Mouse (Mus musculus): ENCODE data around the gene Tent4b.

Tent4b gene

DNA sequence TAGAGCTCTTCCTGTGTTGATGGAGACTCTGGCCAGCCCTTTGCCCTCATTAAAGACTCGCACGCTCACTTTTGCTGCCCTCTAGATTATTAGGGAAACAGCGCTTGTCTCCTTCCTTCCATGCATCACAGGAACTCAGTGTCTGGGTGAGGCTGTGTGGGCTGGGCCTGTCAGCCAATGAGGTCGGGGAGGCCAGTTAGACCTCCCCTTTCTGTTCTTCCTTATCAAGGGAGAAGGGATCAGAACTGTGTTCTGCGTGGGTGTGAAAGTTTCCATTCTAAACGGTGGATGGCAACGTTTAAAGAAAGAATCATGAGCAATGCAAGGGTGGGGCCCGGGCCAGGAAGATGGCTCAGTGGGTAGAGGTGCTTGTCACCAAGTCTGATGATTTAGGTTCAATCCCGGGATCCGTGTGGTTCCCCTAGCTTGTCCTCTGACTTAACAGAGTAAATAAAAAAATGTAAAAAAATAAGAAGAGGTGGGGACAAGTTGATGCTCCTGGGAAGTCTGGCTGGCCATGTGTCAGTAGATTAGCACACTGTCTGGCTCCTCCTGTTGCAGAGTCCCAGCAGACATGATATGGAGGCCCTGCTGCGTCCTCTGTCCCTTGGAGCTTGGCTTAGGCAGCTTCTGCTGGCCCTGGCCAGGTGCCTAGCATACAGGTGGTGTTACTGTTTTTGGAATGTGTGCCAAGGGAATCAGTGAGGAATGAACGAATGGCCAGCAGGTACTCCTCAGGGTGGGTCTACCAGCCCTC, 99.1 kb downstream of the Tent4b start:
- H3K36me3 ChIP-seq (ENCODE audit: control insufficient read depth, insufficient read depth, low read length, poor library complexity, severe bottlenecking), result peaks cover 10% of the 10 kb centered on the region
- DNase-seq (ENCODE audit: low read depth, low spot score), result peak; percentile 42
- H3K27me3 ChIP-seq (ENCODE audit: control insufficient read depth, insufficient read depth, low read length, poor library complexity, severe bottlenecking), result no peaks in the 10 kb centered on the region

DNA sequence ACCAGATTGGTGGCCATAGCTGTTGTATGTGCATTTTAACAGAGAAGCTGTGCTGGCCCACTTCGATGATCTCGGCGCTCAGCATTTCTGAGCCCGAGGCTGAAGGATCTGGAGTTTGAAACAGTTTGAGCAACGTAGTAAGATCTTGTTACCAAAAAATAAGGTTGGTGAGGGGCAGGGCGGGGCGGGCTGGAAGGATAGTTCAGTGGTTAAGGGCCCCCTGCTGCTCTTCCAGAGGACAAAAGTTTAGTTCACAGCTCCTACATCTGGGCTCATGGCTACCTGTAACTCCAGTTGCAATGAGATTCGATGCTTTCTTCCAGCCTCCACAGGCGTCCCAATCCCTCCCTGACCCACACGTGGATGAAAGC, 99.7 kb downstream of the Tent4b start:
- no peaks in the 10 kb centered on the region for H3K27me3 ChIP-seq (ENCODE audit: control insufficient read depth, insufficient read depth, low read length, poor library complexity, severe bottlenecking)
- DNase-seq (ENCODE audit: low read depth, low spot score), result no peak
- peaks cover 10% of the 10 kb centered on the region for H3K36me3 ChIP-seq (ENCODE audit: control insufficient read depth, insufficient read depth, low read length, poor library complexity, severe bottlenecking)

DNA sequence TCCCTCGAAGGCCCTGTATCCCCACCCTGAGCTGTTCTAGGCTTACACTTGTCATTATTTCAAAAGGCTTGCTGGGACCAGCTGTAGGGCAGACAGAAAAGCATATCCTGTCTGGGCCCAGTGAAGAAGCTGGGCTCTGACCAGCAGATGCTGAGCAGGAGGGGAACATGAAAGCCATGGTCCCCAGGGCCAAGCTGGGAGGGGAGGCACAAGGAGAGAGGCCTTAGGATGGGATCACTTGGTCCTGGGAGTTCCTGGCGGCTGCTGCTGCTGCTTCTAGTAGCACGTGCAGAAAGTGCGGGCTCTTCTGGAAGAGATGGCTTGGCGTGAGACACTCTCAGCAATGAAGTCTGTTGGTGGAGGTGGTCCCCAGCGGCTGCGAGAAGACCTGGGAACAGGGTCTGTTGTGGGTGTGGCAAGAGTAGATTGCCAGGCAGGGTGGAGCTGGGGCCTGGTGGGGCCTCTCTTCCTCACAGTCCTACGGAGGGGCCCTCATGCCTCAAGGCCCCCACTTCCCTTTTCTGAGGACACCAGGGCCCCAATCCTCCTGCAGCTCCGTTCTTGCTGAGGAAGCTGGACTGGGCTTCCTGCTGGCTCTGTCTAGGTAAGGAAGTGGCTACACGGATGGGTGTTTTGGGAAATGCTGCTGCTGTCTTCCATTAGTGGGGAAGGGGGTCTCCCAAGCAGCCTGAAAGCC, 101.0 kb downstream of the Tent4b start:
- Histone ChIP-seq H3K36me3 (ENCODE audit: control insufficient read depth, insufficient read depth, low read length, poor library complexity, severe bottlenecking) (peaks cover 10% of the 10 kb centered on the region), H3K27me3 (ENCODE audit: control insufficient read depth, insufficient read depth, low read length, poor library complexity, severe bottlenecking) (no peaks in the 10 kb centered on the region)
- peak; percentile 56 for DNase-seq (ENCODE audit: low read depth, low spot score)

DNA sequence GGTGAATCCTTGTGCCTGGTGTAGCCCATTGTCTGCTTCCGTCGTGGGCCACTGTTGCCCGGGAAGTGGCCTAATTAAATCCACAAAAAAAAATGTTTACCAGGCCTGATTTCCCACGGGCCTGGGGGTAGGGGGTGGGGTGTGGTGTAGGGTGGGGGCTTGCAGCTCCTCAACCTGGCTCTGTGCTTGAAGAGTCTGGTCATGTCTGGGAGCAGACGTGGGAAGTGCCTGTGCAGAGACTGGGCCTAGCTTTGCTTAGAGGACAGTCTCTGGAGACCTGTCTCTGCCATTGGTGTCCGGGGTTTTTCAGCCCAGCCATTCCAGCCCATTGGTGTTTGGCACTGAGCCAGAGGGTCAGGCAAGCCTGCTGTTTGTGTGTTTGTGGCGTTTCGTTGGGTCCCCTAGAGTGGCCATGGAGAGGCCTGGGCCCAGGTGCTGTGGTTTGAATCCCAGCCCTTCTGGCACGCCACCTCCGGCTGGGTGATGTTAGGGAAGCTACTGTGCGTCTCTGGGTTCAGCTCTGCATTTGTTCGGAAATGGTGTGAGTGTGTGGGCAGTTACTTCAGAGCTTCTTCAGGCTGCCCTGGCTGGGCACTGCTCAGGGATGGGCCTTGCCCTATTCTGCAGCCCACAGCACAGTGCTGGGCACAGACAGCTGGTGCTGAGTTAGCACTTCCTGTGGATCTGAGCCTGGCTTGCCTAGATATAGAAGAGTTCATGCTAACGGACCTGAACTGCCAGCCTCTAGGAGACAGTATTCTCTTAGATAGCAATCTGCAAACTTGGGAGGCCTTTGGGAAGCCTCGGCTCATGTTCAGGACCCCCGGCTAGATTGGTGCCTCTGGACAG, 102.8 kb downstream of the Tent4b start:
- DNase-seq (ENCODE audit: low read depth, low spot score), result no peak
- no peaks in the 10 kb centered on the region for H3K27me3 ChIP-seq (ENCODE audit: control insufficient read depth, insufficient read depth, low read length, poor library complexity, severe bottlenecking)
- peaks cover 9% of the 10 kb centered on the region for H3K36me3 ChIP-seq (ENCODE audit: control insufficient read depth, insufficient read depth, low read length, poor library complexity, severe bottlenecking)

DNA sequence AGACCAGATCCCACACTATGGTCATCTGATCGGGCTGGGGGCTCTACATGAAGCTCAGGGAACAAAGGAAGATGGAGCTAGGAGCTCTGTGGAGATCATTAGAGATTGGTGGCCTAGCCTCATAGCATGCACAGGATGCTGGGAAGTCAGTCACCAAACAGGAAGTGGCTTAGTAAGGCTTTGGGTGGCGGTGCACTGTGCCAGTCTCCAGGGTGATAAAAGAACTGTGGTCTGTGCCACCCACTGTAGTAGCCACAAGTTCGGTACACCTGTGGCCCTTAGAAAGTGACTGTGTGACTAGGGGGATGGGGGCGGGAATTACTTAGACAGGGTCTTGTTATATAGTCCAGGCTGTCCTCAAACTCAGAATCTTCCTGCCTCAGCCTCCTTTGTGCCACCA, 106.8 kb downstream of the Tent4b start:
- DNase-seq (ENCODE audit: low read depth, low spot score), result peak; percentile 40
- H3K36me3 ChIP-seq (ENCODE audit: control insufficient read depth, insufficient read depth, low read length, poor library complexity, severe bottlenecking), result peaks cover 6% of the 10 kb centered on the region; the same call in 1 of the 2 replicates
- no peaks in the 10 kb centered on the region for H3K27me3 ChIP-seq (ENCODE audit: control insufficient read depth, insufficient read depth, low read length, poor library complexity, severe bottlenecking)

DNA sequence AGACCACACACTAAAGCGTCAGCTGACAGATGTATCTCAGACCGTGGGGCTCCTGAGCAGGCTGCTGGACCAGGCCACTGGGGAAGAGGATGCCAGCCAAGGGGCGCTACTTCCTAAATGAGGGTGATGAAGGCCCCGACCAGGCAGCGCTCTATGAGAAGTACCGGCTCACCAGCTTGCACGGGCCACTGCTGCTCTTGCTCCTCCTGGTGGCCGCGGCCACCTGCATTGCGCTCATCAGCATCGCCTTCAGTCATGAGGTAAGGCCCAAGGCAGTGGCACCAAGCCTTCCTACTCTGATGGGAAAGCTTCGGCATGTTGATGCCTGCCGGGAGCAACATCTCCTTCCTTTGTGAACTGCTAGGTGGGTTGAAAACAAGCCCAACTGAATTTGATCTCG, 107.5 kb downstream of the Tent4b start:
- Histone ChIP-seq H3K36me3 (ENCODE audit: control insufficient read depth, insufficient read depth, low read length, poor library complexity, severe bottlenecking) (peaks cover 4% of the 10 kb centered on the region), H3K27me3 (ENCODE audit: control insufficient read depth, insufficient read depth, low read length, poor library complexity, severe bottlenecking) (no peaks in the 10 kb centered on the region)
- DNase-seq (ENCODE audit: low read depth, low spot score), result peak; percentile 57

DNA sequence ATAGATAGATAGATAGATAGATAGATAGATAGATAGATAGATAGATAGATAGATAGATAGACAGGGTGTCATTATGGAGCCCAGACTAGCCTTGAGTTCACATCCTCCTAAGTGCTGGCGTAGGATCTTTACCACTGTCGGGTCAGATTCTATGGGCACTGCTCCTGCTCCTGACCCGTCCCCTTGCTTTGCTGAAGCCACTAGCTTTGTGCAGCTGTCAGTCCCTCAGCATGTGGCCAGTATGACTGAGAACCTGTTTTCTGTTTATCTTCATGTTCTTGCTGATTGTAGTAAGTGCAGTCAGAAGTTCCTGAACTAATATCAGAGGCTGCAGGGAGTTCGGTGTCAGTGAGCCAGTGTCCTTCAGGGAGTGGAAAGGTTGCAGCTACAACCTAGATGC, 108.7 kb downstream of the Tent4b start:
- DNase-seq (ENCODE audit: low read depth, low spot score), result no peak
- peaks cover 4% of the 10 kb centered on the region for H3K36me3 ChIP-seq (ENCODE audit: control insufficient read depth, insufficient read depth, low read length, poor library complexity, severe bottlenecking)
- no peaks in the 10 kb centered on the region for H3K27me3 ChIP-seq (ENCODE audit: control insufficient read depth, insufficient read depth, low read length, poor library complexity, severe bottlenecking)
